Mouse (Mus musculus): ENCODE data around the gene Anks6. TPM values are rescaled to one million over a fixed set of nuclear protein-coding genes. Genes with fewer than 3 reads are reported as not detected.

Gene Anks6
- polyA plus RNA-seq, 2 experiments: 6.5 to 14.9 TPM

DNA sequence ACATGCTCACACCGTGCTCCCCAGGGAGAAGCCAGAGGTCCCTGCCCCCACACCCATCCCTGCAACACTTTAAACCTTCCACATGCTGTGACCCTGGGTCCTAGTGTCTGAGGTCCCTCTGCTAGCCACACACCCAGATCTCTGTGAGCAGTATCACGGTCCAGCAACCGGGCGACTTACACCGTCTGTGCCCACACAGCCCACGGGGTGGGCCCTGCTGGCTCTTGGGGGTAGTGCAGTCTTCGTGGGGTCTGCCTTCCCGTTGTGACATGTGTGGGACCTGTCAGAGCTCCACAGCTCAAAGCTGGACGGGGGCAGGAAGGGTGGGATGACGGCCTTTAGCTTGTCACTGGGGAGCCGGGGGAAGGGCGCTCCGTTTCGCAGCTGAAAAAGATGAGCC, 21.7 kb downstream of the Anks6 start:
- Histone ChIP-seq H3K27ac (replicated peaks; ENCODE audit: low read depth, low read length) (no peak overlapping the region), H3K4me2 (replicated peaks; ENCODE audit: low read depth, low read length, severe bottlenecking) (no peak overlapping the region), H3K27me3 (ENCODE audit: control insufficient read depth, insufficient read depth, low read length) (no peaks in the 10 kb centered on the region), H3K4me3 (replicated peaks; ENCODE audit: low read length) (no peak overlapping the region), H3K9ac (ENCODE audit: low read depth, low read length, severe bottlenecking) (no peak overlapping the region), H3K9me3 (ENCODE audit: control insufficient read depth, low read length) (no peaks in the 10 kb centered on the region), H3K4me1 (ENCODE audit: control insufficient read depth, insufficient read depth, low read length) (0 out of 2 replicates have a peak, but pooled peaks cover 4% of the 10 kb centered on the region), H3K36me3 (ENCODE audit: control insufficient read depth, insufficient read depth, low read length) (peaks cover 42% of the 10 kb centered on the region)
- WGBS: 78% methylated on average over 14 of the region's 14 CpGs
- no peak for TF ChIP-seq POLR2A (IDR thresholded peaks at IDR 0.05; ENCODE audit: borderline replicate concordance, extremely low read depth, insufficient read depth, insufficient read length)
- ATAC-seq (ENCODE audit: low FRiP score, low read depth) (no peak), DNase-seq (ENCODE audit: low spot score) (no peak)

DNA sequence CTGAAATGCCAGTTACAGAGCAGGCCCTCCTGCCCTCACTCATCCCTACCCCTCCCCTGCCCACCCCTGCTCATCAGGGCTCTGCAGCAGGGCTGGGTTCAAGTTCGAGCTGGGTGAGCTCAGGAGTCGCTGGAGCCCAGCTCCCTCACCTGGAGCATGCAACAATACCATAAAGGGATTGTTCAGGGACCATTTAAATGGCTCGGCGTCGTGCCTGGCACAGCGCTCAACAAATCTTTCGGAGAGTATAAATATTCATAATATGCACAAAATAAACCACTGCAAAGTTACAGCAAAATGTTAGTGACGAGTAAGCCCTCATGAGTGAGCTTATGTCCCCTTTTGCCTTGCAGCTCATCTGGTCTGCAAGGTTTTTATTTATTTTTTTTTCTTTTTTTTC, 25.1 kb downstream of the Anks6 start:
- Histone ChIP-seq H3K27ac (replicated peaks; ENCODE audit: low read depth, low read length) (no peak overlapping the region), H3K36me3 (ENCODE audit: control insufficient read depth, insufficient read depth, low read length) (peaks cover 25% of the 10 kb centered on the region), H3K4me1 (ENCODE audit: control insufficient read depth, insufficient read depth, low read length) (peaks cover 4% of the 10 kb centered on the region; the same call in 1 of the 2 replicates), H3K4me2 (replicated peaks; ENCODE audit: low read depth, low read length, severe bottlenecking) (no peak overlapping the region), H3K9me3 (ENCODE audit: control insufficient read depth, low read length) (no peaks in the 10 kb centered on the region), H3K4me3 (replicated peaks; ENCODE audit: low read length) (no peak overlapping the region), H3K9ac (ENCODE audit: low read depth, low read length, severe bottlenecking) (no peak overlapping the region), H3K27me3 (ENCODE audit: control insufficient read depth, insufficient read depth, low read length) (no peaks in the 10 kb centered on the region)
- 85% methylated on average over 8 of the region's 8 CpGs for WGBS
- TF ChIP-seq POLR2A (IDR thresholded peaks at IDR 0.05; ENCODE audit: borderline replicate concordance, extremely low read depth, insufficient read depth, insufficient read length): no peak
- DNase-seq (ENCODE audit: low spot score) (no peak), ATAC-seq (ENCODE audit: low FRiP score, low read depth) (no peak)

DNA sequence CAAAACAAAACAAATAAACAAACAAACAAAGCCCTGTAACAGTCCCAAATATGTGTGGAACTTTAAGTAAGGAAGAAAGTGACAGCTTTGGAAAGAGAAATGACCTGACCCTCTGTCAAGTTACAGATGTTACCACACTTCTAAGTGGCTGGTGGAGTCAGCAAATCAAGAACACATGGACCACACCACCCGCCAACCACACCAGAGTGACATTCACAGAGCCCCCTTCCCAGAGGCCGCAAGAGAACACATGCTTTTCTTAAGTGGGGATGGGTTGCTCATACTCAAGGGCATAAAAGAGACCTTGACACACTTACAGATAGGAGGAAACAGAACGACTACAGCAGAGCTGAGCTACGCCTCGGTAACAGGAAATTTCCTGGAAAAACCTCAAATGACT, 28.4 kb downstream of the Anks6 start:
- H3K27ac ChIP-seq (replicated peaks; ENCODE audit: low read depth, low read length): no peak overlapping the region
- H3K9me3 ChIP-seq (ENCODE audit: control insufficient read depth, low read length): no peaks in the 10 kb centered on the region
- TF ChIP-seq POLR2A (IDR thresholded peaks at IDR 0.05; ENCODE audit: borderline replicate concordance, extremely low read depth, insufficient read depth, insufficient read length): no peak
- no peak overlapping the region for H3K4me3 ChIP-seq (replicated peaks; ENCODE audit: low read length)
- no peak overlapping the region for H3K4me2 ChIP-seq (replicated peaks; ENCODE audit: low read depth, low read length, severe bottlenecking)
- H3K27me3 ChIP-seq (ENCODE audit: control insufficient read depth, insufficient read depth, low read length): no peaks in the 10 kb centered on the region
- DNase-seq (ENCODE audit: low spot score) (no peak), ATAC-seq (ENCODE audit: low FRiP score, low read depth) (no peak)
- 28% methylated on average over 5 of the region's 5 CpGs for WGBS
- H3K4me1 ChIP-seq (ENCODE audit: control insufficient read depth, insufficient read depth, low read length): no peaks in the 10 kb centered on the region; the same call in 1 of the 2 replicates
- H3K36me3 ChIP-seq (ENCODE audit: control insufficient read depth, insufficient read depth, low read length): peaks cover 32% of the 10 kb centered on the region; the same call in 1 of the 2 replicates
- H3K9ac ChIP-seq (ENCODE audit: low read depth, low read length, severe bottlenecking): no peak overlapping the region

DNA sequence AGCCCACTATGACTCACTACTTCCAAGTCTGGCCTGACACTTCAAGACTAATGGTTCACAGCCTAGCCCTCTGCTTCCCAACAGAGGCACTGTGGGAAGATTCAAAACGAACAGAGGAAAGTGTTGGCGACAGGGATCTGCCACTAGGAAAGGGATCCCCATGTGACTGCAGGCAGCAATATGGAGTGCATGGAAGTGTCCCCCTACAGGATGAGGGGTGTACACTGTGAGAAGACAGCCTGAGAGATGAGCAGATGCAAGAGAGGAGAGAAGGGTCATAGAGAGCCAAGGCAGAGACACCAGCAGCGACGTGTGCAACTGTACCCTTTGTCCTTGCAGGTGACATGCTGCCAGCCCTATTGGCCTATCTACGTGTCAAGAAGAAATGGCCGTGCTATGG, 33.3 kb downstream of the Anks6 start:
- Histone ChIP-seq H3K9me3 (ENCODE audit: control insufficient read depth, low read length) (no peaks in the 10 kb centered on the region), H3K9ac (ENCODE audit: low read depth, low read length, severe bottlenecking) (no peak overlapping the region), H3K27me3 (ENCODE audit: control insufficient read depth, insufficient read depth, low read length) (no peaks in the 10 kb centered on the region), H3K4me2 (replicated peaks; ENCODE audit: low read depth, low read length, severe bottlenecking) (no peak overlapping the region), H3K4me3 (replicated peaks; ENCODE audit: low read length) (no peak overlapping the region), H3K4me1 (ENCODE audit: control insufficient read depth, insufficient read depth, low read length) (no peaks in the 10 kb centered on the region; the same call in 1 of the 2 replicates), H3K36me3 (ENCODE audit: control insufficient read depth, insufficient read depth, low read length) (peaks cover 28% of the 10 kb centered on the region; the same call in 1 of the 2 replicates), H3K27ac (replicated peaks; ENCODE audit: low read depth, low read length) (no peak overlapping the region)
- ATAC-seq (ENCODE audit: low FRiP score, low read depth) (no peak), DNase-seq (ENCODE audit: low spot score) (no peak)
- TF ChIP-seq POLR2A (IDR thresholded peaks at IDR 0.05; ENCODE audit: borderline replicate concordance, extremely low read depth, insufficient read depth, insufficient read length): no peak
- 70% methylated on average over 6 of the region's 6 CpGs for WGBS

DNA sequence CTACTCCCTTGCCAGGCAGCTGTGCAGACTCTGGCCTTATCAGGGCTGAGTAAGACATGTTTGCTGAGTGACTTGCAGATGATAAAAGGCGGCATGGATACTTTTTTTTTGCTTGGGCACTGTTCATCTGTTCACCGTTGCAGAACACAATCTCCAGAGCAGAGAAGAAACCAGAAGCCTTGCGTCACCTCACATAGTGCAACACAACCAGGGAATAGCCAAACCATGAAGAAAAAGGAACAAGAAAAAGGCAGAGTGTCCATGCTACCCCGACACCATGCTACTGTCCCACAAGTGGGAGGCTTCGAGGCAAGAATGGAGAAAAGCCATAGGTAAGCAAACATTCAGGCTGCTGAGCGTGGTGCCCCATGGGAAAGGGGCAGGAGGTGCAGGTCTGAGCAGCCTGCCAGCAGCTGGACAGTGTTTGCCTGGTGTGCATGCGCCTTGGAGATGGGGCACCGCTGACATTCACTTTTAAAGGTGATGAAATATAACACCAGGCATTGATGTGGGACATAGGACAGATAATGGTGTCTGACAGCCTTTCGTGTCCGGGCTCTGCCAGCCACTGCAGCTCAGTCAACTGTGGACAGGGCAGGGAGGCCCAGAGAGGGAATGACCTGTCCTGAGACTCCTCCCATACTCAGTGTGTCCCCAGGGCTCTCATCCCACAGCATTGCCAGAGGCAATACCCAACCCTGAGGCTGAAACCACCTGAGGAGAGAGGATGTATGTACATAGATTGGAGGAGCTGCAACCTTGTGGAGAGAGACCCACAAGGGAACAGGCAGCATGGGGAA, 34.2 kb downstream of the Anks6 start:
- WGBS: 80% methylated on average over 10 of the region's 10 CpGs
- H3K36me3 ChIP-seq (ENCODE audit: control insufficient read depth, insufficient read depth, low read length): peaks cover 28% of the 10 kb centered on the region; the same call in 1 of the 2 replicates

More for the DNA sequence above, 34.2 kb downstream of the Anks6 start:
- Histone ChIP-seq H3K4me1 (ENCODE audit: control insufficient read depth, insufficient read depth, low read length) (no peaks in the 10 kb centered on the region), H3K27ac (replicated peaks; ENCODE audit: low read depth, low read length) (no peak overlapping the region), H3K9me3 (ENCODE audit: control insufficient read depth, low read length) (no peaks in the 10 kb centered on the region), H3K27me3 (ENCODE audit: control insufficient read depth, insufficient read depth, low read length) (no peaks in the 10 kb centered on the region), H3K4me3 (replicated peaks; ENCODE audit: low read length) (no peak overlapping the region), H3K9ac (ENCODE audit: low read depth, low read length, severe bottlenecking) (no peak overlapping the region), H3K4me2 (replicated peaks; ENCODE audit: low read depth, low read length, severe bottlenecking) (no peak overlapping the region)
- ATAC-seq (ENCODE audit: low FRiP score, low read depth) (no peak), DNase-seq (ENCODE audit: low spot score) (no peak)
- no peak for TF ChIP-seq POLR2A (IDR thresholded peaks at IDR 0.05; ENCODE audit: borderline replicate concordance, extremely low read depth, insufficient read depth, insufficient read length)

Measured in limb, embryonic 14.5 days (tissue).